Mouse (Mus musculus): ENCODE data around the gene Olfr159. TPM values are rescaled to one million over a fixed set of nuclear protein-coding genes. Genes with fewer than 3 reads are reported as not detected.

Gene Olfr159
- polyA plus RNA-seq, 1 experiment from 2014 or later = not detected

DNA sequence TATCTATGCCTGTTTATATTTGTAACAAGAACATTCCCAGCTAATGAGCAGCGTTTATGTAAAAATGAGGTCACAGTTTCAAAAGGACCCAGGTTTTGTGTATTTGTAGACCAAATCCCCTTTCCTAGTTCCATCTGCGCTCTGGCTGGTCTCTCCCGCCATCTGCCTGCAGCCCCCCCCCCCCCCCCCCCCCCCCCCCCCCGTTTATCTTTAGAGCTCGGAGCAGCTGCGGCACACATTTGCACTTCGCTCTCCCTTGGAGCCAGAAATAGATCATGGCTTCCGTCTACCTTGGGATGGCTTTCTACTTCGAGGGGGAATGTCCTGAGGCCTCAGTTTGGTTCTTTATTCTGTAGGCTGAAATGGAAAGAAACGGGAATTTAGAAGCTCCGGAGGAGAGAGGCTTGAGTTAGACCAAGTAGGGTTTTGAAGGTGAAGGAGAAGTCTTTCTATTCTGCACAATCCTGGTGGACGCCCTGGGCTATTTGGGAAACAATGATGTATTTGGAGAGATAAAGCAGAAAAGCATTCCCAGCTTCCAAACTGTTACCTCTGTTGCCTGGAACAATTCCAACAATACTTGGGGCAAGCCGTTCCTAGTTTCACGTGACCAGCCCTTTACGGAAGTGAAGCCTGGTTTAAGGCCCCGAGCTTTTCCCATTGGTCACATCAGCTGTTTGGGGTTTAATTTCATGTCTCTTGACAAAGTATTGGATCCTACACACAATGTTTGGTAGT, 50.1 kb downstream of the Olfr159 start:
- no peak for ATAC-seq
- Histone ChIP-seq H3K9me3 (ENCODE audit: control insufficient read depth) (no peaks in the 10 kb centered on the region), H3K9ac (ENCODE audit: low read depth, low read length) (no peak overlapping the region), H3K4me3 (ENCODE audit: low read depth, low read length) (no peak overlapping the region), H3K36me3 (ENCODE audit: control insufficient read depth, insufficient read depth) (no peaks in the 10 kb centered on the region), H3K27me3 (replicated peaks; ENCODE audit: control insufficient read depth, insufficient read depth, low read length) (no peaks in the 10 kb centered on the region), H3K4me1 (replicated peaks; ENCODE audit: control insufficient read depth, insufficient read depth, low read length) (no peaks in the 10 kb centered on the region), H3K27ac (ENCODE audit: low read depth, low read length) (no peak overlapping the region), H3K4me2 (replicated peaks; ENCODE audit: low read depth) (no peak overlapping the region)
- WGBS = 50% methylated on average over 14 of the region's 16 CpGs
- no peak for TF ChIP-seq CTCF (IDR thresholded peaks at IDR 0.05; ENCODE audit: low read depth)

Other genes with a start within 250 kb of the Olfr159 start
- gene Tpm2, start 247.2 kb downstream of the Olfr159 start, polyA plus RNA-seq (2015; fragmentation: Nextera tagmentation; extraction: Ambion mirVana) = 928 and 1,046 TPM in 2 replicates
- gene Creb3, start 208.7 kb downstream of the Olfr159 start, polyA plus RNA-seq (2015; fragmentation: Nextera tagmentation; extraction: Ambion mirVana) = 102 and 114 TPM in 2 replicates
- gene Tln1, start 208.3 kb downstream of the Olfr159 start, polyA plus RNA-seq (2015; fragmentation: Nextera tagmentation; extraction: Ambion mirVana) = 41.6 and 47.7 TPM in 2 replicates
- 11.3 and 13.0 TPM in 2 replicates for gene Rgp1, start 192.3 kb downstream of the Olfr159 start, polyA plus RNA-seq (2015; fragmentation: Nextera tagmentation; extraction: Ambion mirVana)
- gene Gba2, start 192.1 kb downstream of the Olfr159 start, polyA plus RNA-seq (2015; fragmentation: Nextera tagmentation; extraction: Ambion mirVana) = 5.2 and 5.3 TPM in 2 replicates
- gene Msmp, start 186.5 kb downstream of the Olfr159 start, polyA plus RNA-seq (2015; fragmentation: Nextera tagmentation; extraction: Ambion mirVana) = not detected in 2 replicates
- 3.5 and 4.1 TPM in 2 replicates for gene Npr2, start 139.1 kb downstream of the Olfr159 start, polyA plus RNA-seq (2015; fragmentation: Nextera tagmentation; extraction: Ambion mirVana)
- gene Spag8, start 117.4 kb downstream of the Olfr159 start, polyA plus RNA-seq (2015; fragmentation: Nextera tagmentation; extraction: Ambion mirVana) = 0.08 and 0.22 TPM in 2 replicates
- gene Hint2, start 114.5 kb downstream of the Olfr159 start, polyA plus RNA-seq (2015; fragmentation: Nextera tagmentation; extraction: Ambion mirVana) = 270 and 305 TPM in 2 replicates
- 1.6 and 1.9 TPM in 2 replicates for gene Tmem8b, start 102.0 kb downstream of the Olfr159 start, polyA plus RNA-seq (2015; fragmentation: Nextera tagmentation; extraction: Ambion mirVana)
- 6.0 and 6.7 TPM in 2 replicates for gene Fam221b, start 101.9 kb downstream of the Olfr159 start, polyA plus RNA-seq (2015; fragmentation: Nextera tagmentation; extraction: Ambion mirVana)
- not detected in 2 replicates for gene Olfr70, start 70.2 kb downstream of the Olfr159 start, polyA plus RNA-seq (2015; fragmentation: Nextera tagmentation; extraction: Ambion mirVana)
- gene Olfr71, start 60.8 kb downstream of the Olfr159 start, polyA plus RNA-seq (2015; fragmentation: Nextera tagmentation; extraction: Ambion mirVana) = not detected in 2 replicates
- 1.6 and 2.1 TPM in 2 replicates for gene Hrct1, start 43.8 kb downstream of the Olfr159 start, polyA plus RNA-seq (2015; fragmentation: Nextera tagmentation; extraction: Ambion mirVana)
- 0.47 and 0.51 TPM in 2 replicates for gene Spaar, start 41.0 kb downstream of the Olfr159 start, polyA plus RNA-seq (2015; fragmentation: Nextera tagmentation; extraction: Ambion mirVana)
- not detected in 2 replicates for gene Olfr156, start 52.9 kb upstream of the Olfr159 start, polyA plus RNA-seq (2015; fragmentation: Nextera tagmentation; extraction: Ambion mirVana)
- not detected in 2 replicates for gene Olfr157, start 69.2 kb upstream of the Olfr159 start, polyA plus RNA-seq (2015; fragmentation: Nextera tagmentation; extraction: Ambion mirVana)
- gene Olfr155, start 80.6 kb upstream of the Olfr159 start, polyA plus RNA-seq (2015; fragmentation: Nextera tagmentation; extraction: Ambion mirVana) = not detected in 2 replicates
- 5.7 and 5.9 TPM in 2 replicates for gene Reck, start 104.5 kb upstream of the Olfr159 start, polyA plus RNA-seq (2015; fragmentation: Nextera tagmentation; extraction: Ambion mirVana)
- 25.2 and 26.8 TPM in 2 replicates for gene Glipr2, start 186.4 kb upstream of the Olfr159 start, polyA plus RNA-seq (2015; fragmentation: Nextera tagmentation; extraction: Ambion mirVana)
- gene Ccin, start 212.5 kb upstream of the Olfr159 start, polyA plus RNA-seq (2015; fragmentation: Nextera tagmentation; extraction: Ambion mirVana) = not detected in 2 replicates
- gene Clta, start 233.4 kb upstream of the Olfr159 start, polyA plus RNA-seq (2015; fragmentation: Nextera tagmentation; extraction: Ambion mirVana) = 343 and 352 TPM in 2 replicates

Data from intestine, postnatal 0 days (tissue).